Mouse (Mus musculus) megakaryocyte, adult 5-6 weeks (primary cell): ENCODE measurements around the gene Csrnp1. TPM values are rescaled to one million over a fixed set of nuclear protein-coding genes. Genes with fewer than 3 reads are reported as not detected.

Source experiments
- ATAC-seq: 2 replicates; pipeline ENCODE4 v1.8.0; 2016; ENCODE audit warnings: mild to moderate bottlenecking, inconsistent platforms; ENCODE audit not compliant: poor library complexity, severe bottlenecking
- total RNA-seq, 2 experiments: library from RNA; stranded (forward) in 1 of 2; stranded (reverse) in 1 of 2; fragments of 153-499, 151-499 nt in 1 of 2; fragments of 221-1000, 200-1000 nt in 1 of 2; gene quantifications; 2 replicates each; pipeline versions ENCODE4 v1.2.3 to v1.2.4; 2015 to 2017

The Csrnp1 gene
- total RNA-seq, 2 experiments from 2014 or later, result 11.6 to 11.8 TPM

DNA sequence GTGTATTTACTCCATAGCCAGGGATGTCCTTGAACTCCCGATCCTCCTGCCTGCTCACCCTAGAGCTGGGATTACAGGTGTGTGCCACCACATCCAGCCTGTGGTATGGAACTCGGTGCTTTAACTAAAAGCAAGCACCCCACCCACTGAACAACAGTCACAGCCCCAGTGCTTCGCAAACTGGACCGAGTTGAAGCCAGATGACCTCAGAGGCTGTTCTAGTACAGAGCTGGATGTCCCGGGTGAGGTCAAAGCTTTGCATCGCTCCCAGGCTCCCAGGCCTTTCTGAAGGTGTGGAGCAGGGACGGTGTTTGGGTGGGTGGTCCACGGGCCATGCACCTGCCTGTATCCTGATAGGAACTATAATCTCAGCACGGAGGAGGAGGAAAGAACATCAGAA is 33.1 kb downstream of the Csrnp1 start:
- ATAC-seq, result no peak

DNA sequence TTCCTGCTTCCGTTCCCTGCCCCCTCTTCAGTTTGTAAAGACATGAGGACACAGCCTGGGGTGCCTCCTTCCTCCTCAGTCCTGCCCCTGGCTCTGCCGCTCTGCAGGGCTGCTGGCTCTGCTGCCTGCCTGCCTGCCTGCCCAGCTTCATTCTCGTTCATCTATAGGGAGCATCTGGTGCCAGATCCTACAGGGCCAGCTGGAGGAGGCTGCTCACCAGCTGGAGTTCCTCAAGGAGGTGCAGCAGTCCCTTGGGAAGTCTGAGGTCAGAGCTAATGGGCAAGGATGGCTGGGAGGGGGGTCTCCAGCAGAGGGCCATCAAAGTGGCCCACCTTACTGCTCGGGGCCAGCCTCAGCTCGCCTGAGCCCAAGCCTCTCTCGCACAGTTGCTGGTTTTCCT is 34.0 kb downstream of the Csrnp1 start:
- ATAC-seq, result no peak

DNA sequence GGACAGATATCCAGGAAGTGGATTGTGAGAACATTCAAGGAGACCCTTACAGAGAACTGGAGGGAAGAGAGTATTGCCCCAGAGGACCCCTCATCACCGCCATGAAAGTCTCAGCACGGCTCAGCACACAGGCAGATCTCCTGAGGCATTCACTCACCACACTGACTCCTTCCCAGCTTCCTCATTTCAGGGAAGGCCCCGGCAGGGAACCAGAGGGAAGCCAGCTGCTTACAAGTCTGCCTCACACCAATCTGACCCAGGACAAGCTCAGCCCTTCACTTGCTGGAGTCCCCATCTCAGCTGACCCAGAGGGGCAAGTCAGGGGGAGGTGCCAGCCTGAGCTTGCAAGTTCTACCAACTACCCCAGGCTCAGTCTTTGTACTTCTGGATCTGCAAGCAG is 35.7 kb downstream of the Csrnp1 start:
- peak; percentile 82 for ATAC-seq

DNA sequence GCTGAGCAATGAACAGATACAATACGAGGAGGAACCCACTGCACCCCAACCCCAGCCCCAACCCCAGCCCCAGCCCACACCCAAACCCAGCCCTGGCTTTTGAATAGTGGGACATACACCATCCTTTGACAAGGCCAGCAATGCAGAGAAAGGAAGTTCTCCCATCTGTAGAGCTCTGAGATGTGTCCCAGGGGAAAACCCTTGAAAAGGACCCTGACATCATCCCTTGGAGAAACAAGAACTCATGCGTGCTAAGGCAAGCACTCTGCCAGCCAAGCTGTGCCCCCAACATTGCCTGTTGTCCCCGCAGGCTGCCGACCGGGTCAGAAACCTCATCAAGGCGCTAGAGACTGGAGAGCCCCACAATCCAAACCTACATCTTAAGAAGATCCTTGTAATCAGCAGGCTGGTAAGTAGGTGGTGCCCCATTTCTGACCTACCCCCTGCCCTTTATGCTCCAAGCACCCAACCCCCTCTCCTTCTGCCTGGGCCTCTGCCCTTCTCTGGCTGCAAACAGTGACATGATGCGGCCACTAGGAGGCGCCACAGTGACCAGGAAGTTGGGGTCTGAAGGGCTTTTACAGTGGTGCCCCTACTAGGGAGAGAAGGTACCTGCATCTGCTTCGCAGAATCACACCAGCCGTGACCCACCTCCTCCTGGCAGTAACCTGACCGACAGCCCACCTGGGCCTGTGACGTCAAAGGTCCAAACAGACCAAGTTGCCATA is 39.1 kb downstream of the Csrnp1 start:
- ATAC-seq, result peak; percentile 47; the same call in 1 of the 2 replicates

DNA sequence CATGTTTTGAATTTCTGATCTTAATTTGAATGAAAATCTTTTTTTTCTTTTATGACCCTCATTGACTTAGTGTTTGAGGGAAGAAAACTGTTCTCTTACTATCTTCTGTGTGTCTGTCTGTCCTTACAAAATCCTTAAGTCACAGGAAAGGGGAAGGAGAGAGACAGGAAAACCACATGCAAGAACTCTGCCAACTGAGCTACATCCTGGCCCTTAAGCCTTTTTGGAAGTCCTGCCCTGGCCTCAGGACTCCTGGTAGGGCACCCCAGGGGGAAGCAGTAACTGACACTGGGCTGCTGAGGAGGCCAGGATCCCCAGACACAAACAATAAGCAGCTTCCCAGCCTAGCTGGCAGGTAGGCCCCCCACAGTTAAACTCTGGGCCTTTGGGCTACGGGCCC is 41.1 kb downstream of the Csrnp1 start:
- peak; percentile 62 for ATAC-seq

DNA sequence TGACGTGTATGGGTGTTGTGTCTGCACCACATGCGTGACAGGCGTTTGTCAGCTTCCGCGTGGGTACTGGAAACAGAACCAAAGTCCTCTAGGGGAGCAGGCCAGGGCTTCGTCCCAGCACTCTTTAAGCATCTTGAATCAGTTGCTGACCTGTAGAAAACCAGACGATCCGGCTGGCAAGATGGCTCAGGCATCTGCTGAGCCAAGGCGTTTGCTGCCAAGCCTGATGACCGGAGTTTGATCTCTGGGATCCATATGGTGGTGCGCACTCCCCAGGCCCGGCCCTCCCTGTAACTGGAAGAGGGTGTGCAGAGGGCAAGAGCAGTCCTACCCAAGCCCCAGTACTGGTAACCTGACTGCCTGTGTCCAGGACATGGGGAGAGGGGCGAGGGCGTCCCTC is 42.6 kb downstream of the Csrnp1 start:
- no peak for ATAC-seq

DNA sequence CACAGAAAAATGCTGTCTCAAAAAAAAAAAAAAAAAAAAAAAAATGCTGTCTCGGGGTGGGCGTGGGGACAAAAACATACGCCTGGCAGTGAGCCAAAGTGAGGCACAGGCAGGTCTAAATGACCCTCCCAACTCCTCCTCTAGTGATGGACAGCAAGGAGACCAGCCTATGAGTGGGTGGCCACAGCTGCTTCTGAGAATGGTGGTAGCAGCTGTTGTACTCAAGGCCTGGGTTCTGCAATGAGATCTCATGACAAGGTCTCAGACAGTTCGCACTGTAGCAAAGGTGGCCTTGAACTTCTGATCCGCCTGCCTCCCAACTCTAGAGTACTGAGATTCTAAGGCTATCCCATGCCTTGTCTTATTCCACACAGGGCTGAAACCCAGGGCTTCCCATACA is 43.1 kb downstream of the Csrnp1 start:
- ATAC-seq, result no peak

DNA sequence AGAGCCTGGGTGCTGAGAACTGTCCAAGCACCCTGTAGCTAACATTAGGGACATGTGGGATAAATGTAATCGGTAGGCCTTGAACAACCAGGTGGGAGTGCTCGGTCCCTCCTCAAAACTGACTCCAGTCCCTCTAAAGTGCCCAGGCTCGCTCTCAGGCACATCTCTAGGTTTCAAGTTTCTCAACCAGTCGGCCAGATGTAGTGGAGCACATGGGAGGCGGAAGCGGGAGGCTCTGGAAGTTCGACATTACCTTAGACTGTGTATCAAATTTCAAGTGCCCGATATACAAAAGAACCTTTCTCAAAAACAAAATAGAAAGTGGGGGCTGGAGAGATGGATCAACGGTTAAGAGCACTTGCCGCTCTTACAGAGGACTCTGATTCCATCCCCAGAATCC is 44.8 kb downstream of the Csrnp1 start:
- no peak for ATAC-seq

DNA sequence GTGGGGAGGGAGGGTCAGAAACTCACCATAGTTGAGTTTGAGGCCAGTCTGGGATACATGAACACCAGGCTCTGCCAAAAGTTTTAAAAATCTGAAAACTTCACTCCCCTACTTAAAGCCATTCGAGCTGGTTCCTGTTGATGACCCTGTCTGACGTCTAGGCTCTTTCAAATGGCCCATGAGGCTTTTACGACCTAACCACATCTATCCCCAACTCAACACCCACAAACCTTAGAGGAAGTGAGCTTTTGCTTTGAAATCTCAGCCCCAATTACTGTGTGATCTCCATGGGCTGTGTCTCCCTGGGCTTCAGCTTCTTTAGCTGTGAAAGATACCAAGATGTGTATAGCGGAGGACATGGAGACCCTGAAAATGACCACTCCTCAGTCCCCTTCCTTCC is 46.0 kb downstream of the Csrnp1 start:
- ATAC-seq, result peak; percentile 33; the same call in 1 of the 2 replicates

DNA sequence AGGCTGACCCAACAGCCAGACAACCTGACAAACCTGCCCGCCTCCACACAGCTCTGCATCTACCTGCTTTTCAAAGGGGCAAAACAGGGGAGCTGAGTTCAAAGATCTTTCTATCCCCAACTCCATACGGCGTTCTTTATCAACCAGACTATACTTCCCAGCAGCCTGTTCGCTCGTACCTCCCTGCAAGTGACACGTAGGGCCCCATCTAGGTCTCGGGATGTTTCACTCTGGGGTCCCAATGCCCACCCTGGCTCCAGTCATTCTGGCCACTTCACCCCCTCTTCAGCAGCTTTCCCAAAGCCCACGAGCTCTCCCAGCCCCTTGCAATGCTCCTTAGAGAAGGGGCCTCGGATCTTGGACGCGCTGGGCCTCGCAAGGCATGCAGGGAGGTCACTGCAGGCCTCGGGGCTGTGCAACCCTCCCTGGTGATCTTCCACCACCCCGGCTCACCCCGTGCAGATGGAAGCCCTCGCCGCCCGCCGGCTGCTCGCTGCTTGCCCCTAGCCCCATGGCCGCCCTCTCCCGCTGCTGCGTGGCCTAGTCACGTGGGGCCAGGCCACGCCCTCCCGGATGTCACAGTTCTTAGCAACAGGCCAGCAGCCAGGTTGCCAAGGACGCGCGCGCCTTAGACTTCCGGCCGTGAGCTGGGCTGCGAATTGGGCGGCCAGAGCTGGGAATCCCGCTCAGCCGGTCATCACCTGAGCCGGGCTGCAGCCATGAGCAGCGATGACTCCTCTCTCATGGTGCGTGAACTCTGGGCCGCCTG is 47.3 kb downstream of the Csrnp1 start, which contains the start of the genes Gorasp1 and Ttc21a:
Gene Gorasp1 (minus strand): TSS at position 561 of the 769 bp plus-strand sequence.
Gene Ttc21a (plus strand): TSS at position 602 of the 769 bp plus-strand sequence.
- peak; percentile 92 for ATAC-seq

DNA sequence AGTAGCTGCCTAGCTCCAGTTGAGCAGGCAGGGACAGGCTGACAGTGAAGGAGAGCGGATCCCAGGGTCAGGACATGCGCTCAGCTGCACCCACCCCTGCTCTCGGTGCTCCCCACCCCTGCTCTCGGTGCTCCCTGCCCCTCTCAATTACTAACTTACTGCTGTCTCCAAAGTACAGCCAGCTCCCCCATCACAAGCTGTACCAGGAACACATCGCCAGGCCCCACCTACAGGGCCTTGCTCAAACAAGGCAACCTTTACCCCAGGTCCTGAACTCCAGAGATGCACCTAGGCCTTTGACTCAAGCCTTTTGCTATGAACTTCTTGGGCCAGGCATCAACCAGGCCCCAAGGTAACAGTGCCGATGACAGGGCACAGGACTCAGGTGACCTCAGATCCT is 50.8 kb downstream of the Csrnp1 start:
- ATAC-seq, result no peak

DNA sequence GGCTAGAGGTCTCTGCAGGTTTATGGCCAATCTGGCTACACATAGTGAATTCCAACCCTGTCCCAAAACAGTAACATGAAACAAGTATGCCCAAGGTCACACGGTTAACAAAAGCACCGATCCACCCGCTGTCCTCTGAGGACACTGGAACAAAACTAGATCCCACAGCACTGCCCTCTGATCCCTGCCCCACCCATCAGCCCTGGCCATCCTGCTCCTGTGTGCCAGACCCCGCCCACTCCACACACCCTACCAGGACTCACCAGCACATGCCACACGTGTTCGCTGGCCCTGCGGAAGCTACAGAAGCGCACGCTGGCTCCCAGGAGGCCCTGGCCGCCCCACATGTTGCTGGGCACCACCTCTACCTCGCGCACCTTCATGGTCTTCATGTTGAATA is 52.1 kb downstream of the Csrnp1 start:
- no peak for ATAC-seq

DNA sequence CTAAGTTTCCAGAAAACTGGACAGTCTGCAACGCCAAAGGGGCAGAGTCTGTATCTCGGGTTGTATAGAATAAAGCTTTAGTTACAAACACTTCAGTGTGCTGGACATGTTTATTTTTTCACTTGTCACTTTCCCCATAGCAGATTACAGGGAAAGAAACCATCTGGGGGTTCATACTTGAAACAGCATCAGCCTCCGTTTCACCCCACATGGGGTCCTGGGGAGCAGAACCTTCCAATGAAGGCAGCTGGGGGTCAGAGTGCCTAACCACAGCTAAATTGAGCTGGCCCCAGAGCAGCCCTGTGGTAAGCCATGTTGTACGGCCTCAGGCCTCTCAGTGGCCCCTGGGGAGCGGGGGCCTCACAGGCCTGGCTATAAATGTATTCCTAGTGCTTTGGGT is 58.0 kb downstream of the Csrnp1 start:
- ATAC-seq, result no peak

DNA sequence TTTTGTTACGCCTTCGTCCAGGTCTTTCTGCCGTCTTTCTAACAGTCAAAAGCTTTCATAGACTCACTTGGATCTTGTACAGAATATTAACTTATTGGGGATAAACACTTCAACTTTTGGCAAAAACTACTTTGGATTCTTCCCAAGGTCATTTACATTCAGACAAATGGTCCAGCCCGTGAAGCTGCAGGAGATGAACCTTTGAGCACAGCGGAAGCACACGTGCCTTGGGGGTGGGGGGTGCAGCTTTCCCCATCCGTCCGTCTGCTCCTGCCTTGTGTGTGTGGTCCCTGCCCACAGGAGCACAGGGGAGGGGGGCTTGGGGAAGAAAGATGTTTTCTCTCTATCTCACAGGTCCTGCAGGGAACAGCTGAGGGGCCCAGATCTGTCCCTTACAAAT is 58.7 kb downstream of the Csrnp1 start:
- no peak for ATAC-seq

DNA sequence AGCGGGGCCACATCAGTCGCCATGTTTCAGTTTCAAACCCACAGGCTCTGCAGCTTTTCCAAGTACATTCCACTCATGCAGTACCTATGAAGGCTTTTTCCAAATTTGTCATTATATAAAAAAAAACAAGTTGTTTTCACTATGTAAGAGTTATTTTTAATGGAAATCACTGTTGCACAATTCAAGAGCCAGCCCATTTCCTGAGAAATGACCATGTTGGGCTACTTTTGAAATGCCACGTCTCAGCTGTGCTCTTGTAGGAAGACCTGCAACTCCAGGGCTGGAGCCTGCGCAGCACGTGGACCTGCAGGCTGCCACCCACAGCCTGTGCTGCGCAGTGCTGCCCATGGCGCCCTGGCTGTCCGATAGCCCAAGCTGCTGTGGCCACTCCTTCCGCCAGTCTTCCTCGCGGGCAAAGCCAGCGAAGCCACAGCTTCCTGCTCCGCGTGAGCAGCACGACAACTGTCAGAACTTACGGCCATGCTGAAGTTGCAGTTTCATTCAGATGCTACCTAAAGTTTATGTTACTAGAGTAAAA is 59.3 kb downstream of the Csrnp1 start:
- ATAC-seq, result peak; percentile 96

DNA sequence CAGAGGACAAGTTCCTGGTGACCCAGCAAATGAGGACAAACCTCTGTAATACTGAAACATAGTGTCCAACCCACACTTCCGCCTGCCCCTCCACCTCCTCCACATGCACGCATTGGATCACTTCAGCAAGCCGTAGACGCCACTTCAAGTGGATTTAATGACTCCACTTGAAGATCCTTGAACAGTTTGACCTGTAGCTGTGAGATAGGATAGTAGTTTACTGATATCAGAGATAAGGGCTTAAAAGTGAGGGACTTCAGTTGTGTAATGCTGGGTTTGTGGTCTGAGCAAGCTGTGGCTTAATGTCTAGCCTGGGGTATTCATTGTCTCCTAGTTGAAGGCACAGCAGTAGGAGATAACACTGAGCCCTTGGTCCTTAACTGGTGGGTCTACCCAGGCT is 61.0 kb downstream of the Csrnp1 start:
- ATAC-seq, result no peak

Other genes starting within 250 kb of the Csrnp1 start
- gene Scn11a, start 159.2 kb downstream of the Csrnp1 start, total RNA-seq (2015), result not detected in 2 replicates
- gene Scn11a, start 159.2 kb downstream of the Csrnp1 start, total RNA-seq (2017), result not detected in 2 replicates
- 49.1 and 62.1 TPM in 2 replicates for gene Wdr48, start 89.8 kb downstream of the Csrnp1 start, total RNA-seq (2015)
- 40.8 and 56.3 TPM in 2 replicates for gene Wdr48, start 89.8 kb downstream of the Csrnp1 start, total RNA-seq (2017)
- 3.2 and 4.5 TPM in 2 replicates for gene Gorasp1, start 47.1 kb downstream of the Csrnp1 start, total RNA-seq (2015)
- gene Gorasp1, start 47.1 kb downstream of the Csrnp1 start, total RNA-seq (2017), result 2.3 and 3.9 TPM in 2 replicates
- 0.22 and 0.41 TPM in 2 replicates for gene Ttc21a, start 47.1 kb downstream of the Csrnp1 start, total RNA-seq (2015)
- 0.28 and 0.55 TPM in 2 replicates for gene Ttc21a, start 47.1 kb downstream of the Csrnp1 start, total RNA-seq (2017)
- 0.09 TPM in 1 of 2 replicates, not detected in the other for gene Xirp1, start 38.9 kb upstream of the Csrnp1 start, total RNA-seq (2015)
- not detected in 2 replicates for gene Xirp1, start 38.9 kb upstream of the Csrnp1 start, total RNA-seq (2017)
- gene Cx3cr1, start 85.2 kb upstream of the Csrnp1 start, total RNA-seq (2015), result 88.0 and 95.4 TPM in 2 replicates
- 111 and 114 TPM in 2 replicates for gene Cx3cr1, start 85.2 kb upstream of the Csrnp1 start, total RNA-seq (2017)
- gene Ccr8, start 107.5 kb upstream of the Csrnp1 start, total RNA-seq (2015), result not detected in 2 replicates
- gene Ccr8, start 107.5 kb upstream of the Csrnp1 start, total RNA-seq (2017), result not detected in 2 replicates
- gene Slc25a38, start 125.7 kb upstream of the Csrnp1 start, total RNA-seq (2015), result 19.1 and 21.9 TPM in 2 replicates
- 26.6 and 32.4 TPM in 2 replicates for gene Slc25a38, start 125.7 kb upstream of the Csrnp1 start, total RNA-seq (2017)
- 2,172 and 2,241 TPM in 2 replicates for gene Rpsa, start 143.0 kb upstream of the Csrnp1 start, total RNA-seq (2015)
- 3,573 and 3,619 TPM in 2 replicates for gene Rpsa, start 143.0 kb upstream of the Csrnp1 start, total RNA-seq (2017)
- gene Mobp, start 165.0 kb upstream of the Csrnp1 start, total RNA-seq (2015), result not detected in 2 replicates
- gene Mobp, start 165.0 kb upstream of the Csrnp1 start, total RNA-seq (2017), result not detected in 2 replicates